Mouse (Mus musculus): ENCODE data around the gene Spryd4. TPM values are rescaled to one million over a fixed set of nuclear protein-coding genes. Genes with fewer than 3 reads are reported as not detected.
"Not testable (repeated sequence)": the region's sequence is repeated elsewhere in the genome, so short reads cannot be mapped to it uniquely, and the experiment has no call there.

The Spryd4 gene
- total and polyA plus RNA-seq, 3 experiments: 32.1 to 37.5 (median 35.0) TPM

- peak within 1 kb of the TSS; percentile 76 for H3K9ac ChIP-seq (ENCODE audit: low read depth, low read length)
- DNase-seq: peak; percentile 68 to 71
- H3K4me3 ChIP-seq: peak within 1 kb of the TSS; percentile 77
- 11% methylated on average over 6 of the region's 6 CpGs for WGBS
- H3K79me2 ChIP-seq (replicated peaks; ENCODE audit: control insufficient read depth, insufficient read depth, low read length): no peaks in the 10 kb centered on the region
- H3K4me1 ChIP-seq (ENCODE audit: control insufficient read depth, insufficient read depth, low read length): peaks cover 3% of the 10 kb centered on the region
- TF ChIP-seq EP300 (IDR thresholded peaks at IDR 0.05; ENCODE audit: insufficient read depth, low read depth, low read length): peak; percentile 94
- no peak for TF ChIP-seq CTCF (IDR thresholded peaks at IDR 0.05)
- TF ChIP-seq POLR2A (IDR thresholded peaks at IDR 0.05; ENCODE audit: insufficient read depth, low read depth, low read length): peak; percentile 79
- peak within 1 kb of the TSS; percentile 88 for H3K27ac ChIP-seq
- no peaks in the 10 kb centered on the region for H3K27me3 ChIP-seq (ENCODE audit: control insufficient read depth, insufficient read depth, low read length)
- H3K36me3 ChIP-seq (ENCODE audit: control insufficient read depth, insufficient read depth, low read length): peaks cover 7% of the 10 kb centered on the region
- intact Hi-C loops (cut with DNase I): loop anchor here (10.0 kb wide), 1 partner anchor 225 kb away; no protein-coding TSS in a partner anchor
Observed at GRCm38 (mm10) chr10:128179989-128180388, 31.6 kb downstream of the Spryd4 start, which contains the start of gene Rbms2. Gene Rbms2 (minus strand): TSS chr10:128180297.

GRCm38 (mm10) chr10:128177316-128177715, 34.3 kb downstream of the Spryd4 start:
- Histone ChIP-seq H3K27ac (no peak overlapping the region), H3K4me1 (ENCODE audit: control insufficient read depth, insufficient read depth, low read length) (peaks cover 8% of the 10 kb centered on the region), H3K4me3 (no peak overlapping the region), H3K27me3 (ENCODE audit: control insufficient read depth, insufficient read depth, low read length) (no peaks in the 10 kb centered on the region), H3K79me2 (replicated peaks; ENCODE audit: control insufficient read depth, insufficient read depth, low read length) (peaks cover 3% of the 10 kb centered on the region; the same call in 1 of the 2 replicates), H3K36me3 (ENCODE audit: control insufficient read depth, insufficient read depth, low read length) (peaks cover 17% of the 10 kb centered on the region), H3K9ac (ENCODE audit: low read depth, low read length) (no peak overlapping the region)
- DNase-seq: no peak
- 85% methylated on average over 4 of the region's 4 CpGs for WGBS
- intact Hi-C loops (cut with DNase I): no loop called here
- TF ChIP-seq EP300 (IDR thresholded peaks at IDR 0.05; ENCODE audit: insufficient read depth, low read depth, low read length): no peak
- TF ChIP-seq POLR2A (IDR thresholded peaks at IDR 0.05; ENCODE audit: insufficient read depth, low read depth, low read length): no peak

GRCm38 (mm10) chr10:128175996-128176755, 35.4 kb downstream of the Spryd4 start:
- Histone ChIP-seq H3K27me3 (ENCODE audit: control insufficient read depth, insufficient read depth, low read length) (no peaks in the 10 kb centered on the region), H3K9ac (ENCODE audit: low read depth, low read length) (peak overlapping the region; percentile 74), H3K4me1 (ENCODE audit: control insufficient read depth, insufficient read depth, low read length) (peaks cover 8% of the 10 kb centered on the region), H3K4me3 (peak overlapping the region; percentile 52), H3K79me2 (replicated peaks; ENCODE audit: control insufficient read depth, insufficient read depth, low read length) (peaks cover 3% of the 10 kb centered on the region; the same call in 1 of the 2 replicates), H3K36me3 (ENCODE audit: control insufficient read depth, insufficient read depth, low read length) (peaks cover 17% of the 10 kb centered on the region), H3K27ac (peak overlapping the region; percentile 93)
- intact Hi-C loops (cut with DNase I): loop anchor here (1.0 kb wide), 1 partner anchor 80 kb away; no protein-coding TSS in a partner anchor
- peak; percentile 72 to 78 for DNase-seq
- TF ChIP-seq EP300 (IDR thresholded peaks at IDR 0.05; ENCODE audit: insufficient read depth, low read depth, low read length) (peak; percentile 54; the same call in 1 of the 2 replicates), POLR2A (IDR thresholded peaks at IDR 0.05; ENCODE audit: insufficient read depth, low read depth, low read length) (0 out of 2 replicates have a peak, but pooled peaks have one; percentile 22), CTCF (IDR thresholded peaks at IDR 0.05) (no peak)
- WGBS: 1% methylated on average over 17 of the region's 17 CpGs

- Histone ChIP-seq H3K79me2 (replicated peaks; ENCODE audit: control insufficient read depth, insufficient read depth, low read length) (peaks cover 3% of the 10 kb centered on the region; the same call in 1 of the 2 replicates), H3K36me3 (ENCODE audit: control insufficient read depth, insufficient read depth, low read length) (peaks cover 17% of the 10 kb centered on the region), H3K27me3 (ENCODE audit: control insufficient read depth, insufficient read depth, low read length) (no peaks in the 10 kb centered on the region), H3K4me3 (peak overlapping the region; percentile 52), H3K9ac (ENCODE audit: low read depth, low read length) (peak overlapping the region; percentile 74), H3K4me1 (ENCODE audit: control insufficient read depth, insufficient read depth, low read length) (peaks cover 7% of the 10 kb centered on the region), H3K27ac (peak overlapping the region; percentile 93)
- intact Hi-C loops (cut with DNase I): no loop called here
- TF ChIP-seq EP300 (IDR thresholded peaks at IDR 0.05; ENCODE audit: insufficient read depth, low read depth, low read length) (no peak), POLR2A (IDR thresholded peaks at IDR 0.05; ENCODE audit: insufficient read depth, low read depth, low read length) (no peak), CTCF (IDR thresholded peaks at IDR 0.05) (no peak)
- 3% methylated on average over 3 of the region's 3 CpGs for WGBS
- DNase-seq: no peak
Observed at GRCm38 (mm10) chr10:128175302-128175701, 36.3 kb downstream of the Spryd4 start.

- H3K27ac ChIP-seq; H3K9ac ChIP-seq (ENCODE audit: low read depth, low read length); H3K79me2 ChIP-seq (replicated peaks; ENCODE audit: control insufficient read depth, insufficient read depth, low read length); H3K27me3 ChIP-seq (ENCODE audit: control insufficient read depth, insufficient read depth, low read length); DNase-seq; H3K4me1 ChIP-seq (ENCODE audit: control insufficient read depth, insufficient read depth, low read length); H3K4me3 ChIP-seq; intact Hi-C loops (cut with DNase I): not testable (repeated sequence)
- 96% methylated on average over 9 of the region's 10 CpGs for WGBS
- H3K36me3 ChIP-seq (ENCODE audit: control insufficient read depth, insufficient read depth, low read length): peaks cover 15% of the 10 kb centered on the region
Observed at GRCm38 (mm10) chr10:128171348-128171747, 40.3 kb downstream of the Spryd4 start.

- intact Hi-C loops (cut with DNase I): no loop called here
- Histone ChIP-seq H3K27ac (no peak overlapping the region), H3K27me3 (ENCODE audit: control insufficient read depth, insufficient read depth, low read length) (no peaks in the 10 kb centered on the region), H3K79me2 (replicated peaks; ENCODE audit: control insufficient read depth, insufficient read depth, low read length) (peaks cover 13% of the 10 kb centered on the region), H3K4me3 (no peak overlapping the region), H3K9ac (ENCODE audit: low read depth, low read length) (no peak overlapping the region), H3K36me3 (ENCODE audit: control insufficient read depth, insufficient read depth, low read length) (no peaks in the 10 kb centered on the region; the same call in 1 of the 2 replicates), H3K4me1 (ENCODE audit: control insufficient read depth, insufficient read depth, low read length) (peaks cover 9% of the 10 kb centered on the region)
- DNase-seq: no peak
- 27% methylated on average over 6 of the region's 6 CpGs for WGBS
- TF ChIP-seq POLR2A (IDR thresholded peaks at IDR 0.05; ENCODE audit: insufficient read depth, low read depth, low read length): no peak
- no peak for TF ChIP-seq EP300 (IDR thresholded peaks at IDR 0.05; ENCODE audit: insufficient read depth, low read depth, low read length)
- TF ChIP-seq CTCF (IDR thresholded peaks at IDR 0.05): no peak
Observed at GRCm38 (mm10) chr10:128167091-128167490, 44.5 kb downstream of the Spryd4 start.

- H3K36me3 ChIP-seq (ENCODE audit: control insufficient read depth, insufficient read depth, low read length): not testable (repeated sequence)
Observed at GRCm38 (mm10) chr10:128165726-128166125, 45.9 kb downstream of the Spryd4 start.

More at GRCm38 (mm10) chr10:128165726-128166125, 45.9 kb downstream of the Spryd4 start:
- intact Hi-C loops (cut with DNase I); H3K27ac ChIP-seq; H3K27me3 ChIP-seq (ENCODE audit: control insufficient read depth, insufficient read depth, low read length); H3K4me1 ChIP-seq (ENCODE audit: control insufficient read depth, insufficient read depth, low read length); H3K9ac ChIP-seq (ENCODE audit: low read depth, low read length); DNase-seq; H3K4me3 ChIP-seq: not testable (repeated sequence)
- peaks cover 17% of the 10 kb centered on the region for H3K79me2 ChIP-seq (replicated peaks; ENCODE audit: control insufficient read depth, insufficient read depth, low read length)
- WGBS: 68% methylated on average over 3 of the region's 3 CpGs
